Mouse (Mus musculus): ENCODE measurements at regions not wholly inside any gene's neighbourhood (a gene's known extent, or its start where the extent isn't known, plus 50 kb on each side); places are given as distances from the start of the nearest gene placed in this dataset.

DNA sequence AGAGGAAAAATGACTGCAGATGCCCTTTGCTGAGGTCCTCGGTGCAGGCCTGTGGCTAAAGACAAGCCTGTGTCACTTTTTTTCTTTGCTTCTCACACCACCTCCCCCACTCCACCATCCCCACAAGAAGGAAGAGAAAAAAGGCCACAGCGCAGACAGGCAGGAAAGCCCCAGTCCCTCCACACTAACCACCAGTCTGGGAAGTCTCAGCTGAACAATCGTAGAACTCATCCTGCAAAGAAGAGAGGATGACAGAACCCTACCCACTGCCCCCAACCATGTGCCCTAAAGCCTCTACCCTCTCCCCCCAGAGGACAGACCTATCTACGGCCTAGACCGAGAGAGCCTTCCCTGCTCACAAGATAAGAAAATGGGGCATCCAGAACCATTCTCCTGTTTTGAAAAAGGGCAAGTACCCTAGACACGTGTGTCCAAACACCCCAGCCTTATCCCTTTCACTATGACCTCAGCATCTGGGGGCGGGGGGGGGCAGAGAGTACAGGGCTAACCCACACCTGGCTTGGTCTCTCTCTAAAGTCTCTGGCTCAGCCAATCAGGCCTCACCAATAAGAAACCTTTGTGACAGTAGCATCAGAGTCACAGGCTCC is 214.8 kb downstream of the Ly86 start:
- no peak for TF ChIP-seq CTCF (IDR thresholded peaks at IDR 0.05; ENCODE audit: control insufficient read depth, insufficient read depth, insufficient replicate concordance, low read depth, low read length)
- no peak for TF ChIP-seq POLR2A (IDR thresholded peaks at IDR 0.05; ENCODE audit: control insufficient read depth, low read depth, low read length)
- no peak overlapping the region for H3K27ac ChIP-seq (ENCODE audit: control insufficient read depth, insufficient read depth, low read depth, low read length)
- H3K4me3 ChIP-seq (ENCODE audit: control insufficient read depth, low read depth, low read length), result no peak overlapping the region
- H3K36me3 ChIP-seq (ENCODE audit: control insufficient read depth, insufficient read depth, low read length), result no peaks in the 10 kb centered on the region
- no peaks in the 10 kb centered on the region for H3K27me3 ChIP-seq (ENCODE audit: control insufficient read depth, insufficient read depth, low read length)
- peaks cover 6% of the 10 kb centered on the region for H3K4me1 ChIP-seq (ENCODE audit: control insufficient read depth, insufficient read depth, low read length)

DNA sequence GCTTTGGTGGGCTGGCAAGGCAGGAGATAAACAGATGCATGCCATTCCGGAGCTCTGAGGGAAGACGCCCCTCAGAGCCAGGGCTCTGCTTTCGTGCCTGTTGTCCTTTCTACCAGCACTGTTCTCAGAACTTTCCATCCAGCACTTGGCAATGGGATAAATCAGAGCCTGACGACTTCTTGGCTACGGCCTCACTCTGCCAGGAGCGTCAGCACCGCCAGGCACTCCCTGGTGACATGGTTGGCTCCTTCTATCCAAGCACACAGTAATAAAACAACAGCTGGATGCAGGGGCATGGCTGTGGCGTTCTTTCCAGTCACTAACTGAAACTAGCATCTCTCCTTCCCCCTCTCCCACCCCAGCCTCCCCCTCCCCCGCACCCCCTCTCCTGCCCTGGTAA is 215.4 kb downstream of the Ly86 start:
- Histone ChIP-seq H3K4me3 (ENCODE audit: control insufficient read depth, low read depth, low read length) (no peak overlapping the region), H3K36me3 (ENCODE audit: control insufficient read depth, insufficient read depth, low read length) (no peaks in the 10 kb centered on the region), H3K27ac (ENCODE audit: control insufficient read depth, insufficient read depth, low read depth, low read length) (no peak overlapping the region), H3K27me3 (ENCODE audit: control insufficient read depth, insufficient read depth, low read length) (no peaks in the 10 kb centered on the region), H3K4me1 (ENCODE audit: control insufficient read depth, insufficient read depth, low read length) (peaks cover 6% of the 10 kb centered on the region)
- TF ChIP-seq POLR2A (IDR thresholded peaks at IDR 0.05; ENCODE audit: control insufficient read depth, low read depth, low read length), result no peak
- TF ChIP-seq CTCF (IDR thresholded peaks at IDR 0.05; ENCODE audit: control insufficient read depth, insufficient read depth, insufficient replicate concordance, low read depth, low read length), result no peak

- H3K4me1 ChIP-seq (ENCODE audit: control insufficient read depth, insufficient read depth, low read length), result peaks cover 6% of the 10 kb centered on the region
- no peak overlapping the region for H3K4me3 ChIP-seq (ENCODE audit: control insufficient read depth, low read depth, low read length)
- no peaks in the 10 kb centered on the region for H3K27me3 ChIP-seq (ENCODE audit: control insufficient read depth, insufficient read depth, low read length)
- H3K27ac ChIP-seq (ENCODE audit: control insufficient read depth, insufficient read depth, low read depth, low read length), result no peak overlapping the region
- no peaks in the 10 kb centered on the region for H3K36me3 ChIP-seq (ENCODE audit: control insufficient read depth, insufficient read depth, low read length)
- no peak for TF ChIP-seq CTCF (IDR thresholded peaks at IDR 0.05; ENCODE audit: control insufficient read depth, insufficient read depth, insufficient replicate concordance, low read depth, low read length)
- TF ChIP-seq POLR2A (IDR thresholded peaks at IDR 0.05; ENCODE audit: control insufficient read depth, low read depth, low read length), result no peak
These were observed 215.8 kb downstream of the Ly86 start for GRCm38 (mm10) chr13:37560800-37561199.

DNA sequence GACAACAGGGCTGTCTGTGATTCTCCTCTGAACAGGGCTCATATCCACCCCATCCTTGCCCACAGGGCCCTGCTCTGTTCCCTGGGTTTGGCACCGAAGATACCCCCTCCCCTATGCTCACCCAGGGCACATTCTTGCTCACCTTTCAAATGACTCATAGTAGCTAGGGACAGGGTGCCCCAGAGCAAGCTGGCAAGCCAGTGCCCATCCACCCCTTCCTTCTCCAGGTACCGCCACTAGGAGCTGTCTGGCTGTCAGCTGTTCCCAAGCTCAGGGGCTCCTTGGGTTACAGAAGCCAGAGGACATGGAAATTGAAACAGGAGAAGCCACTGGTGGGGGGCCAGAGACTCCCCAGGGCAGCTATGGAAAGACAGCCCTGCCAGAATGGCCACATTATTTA is 216.4 kb downstream of the Ly86 start:
- Histone ChIP-seq H3K4me3 (ENCODE audit: control insufficient read depth, low read depth, low read length) (no peak overlapping the region), H3K4me1 (ENCODE audit: control insufficient read depth, insufficient read depth, low read length) (peaks cover 6% of the 10 kb centered on the region), H3K36me3 (ENCODE audit: control insufficient read depth, insufficient read depth, low read length) (no peaks in the 10 kb centered on the region), H3K27me3 (ENCODE audit: control insufficient read depth, insufficient read depth, low read length) (no peaks in the 10 kb centered on the region), H3K27ac (ENCODE audit: control insufficient read depth, insufficient read depth, low read depth, low read length) (no peak overlapping the region)
- TF ChIP-seq CTCF (IDR thresholded peaks at IDR 0.05; ENCODE audit: control insufficient read depth, insufficient read depth, insufficient replicate concordance, low read depth, low read length) (no peak), POLR2A (IDR thresholded peaks at IDR 0.05; ENCODE audit: control insufficient read depth, low read depth, low read length) (no peak)

- peaks cover 6% of the 10 kb centered on the region for H3K4me1 ChIP-seq (ENCODE audit: control insufficient read depth, insufficient read depth, low read length)
- TF ChIP-seq CTCF (IDR thresholded peaks at IDR 0.05; ENCODE audit: control insufficient read depth, insufficient read depth, insufficient replicate concordance, low read depth, low read length) (no peak), POLR2A (IDR thresholded peaks at IDR 0.05; ENCODE audit: control insufficient read depth, low read depth, low read length) (no peak)
- no peak overlapping the region for H3K4me3 ChIP-seq (ENCODE audit: control insufficient read depth, low read depth, low read length)
- H3K27me3 ChIP-seq (ENCODE audit: control insufficient read depth, insufficient read depth, low read length), result no peaks in the 10 kb centered on the region
- no peaks in the 10 kb centered on the region for H3K36me3 ChIP-seq (ENCODE audit: control insufficient read depth, insufficient read depth, low read length)
- H3K27ac ChIP-seq (ENCODE audit: control insufficient read depth, insufficient read depth, low read depth, low read length), result peak overlapping the region; percentile 22; the same call in 1 of the 2 replicates
These were observed 216.1 kb upstream of the Rreb1 start for GRCm38 (mm10) chr13:37562141-37562540.

DNA sequence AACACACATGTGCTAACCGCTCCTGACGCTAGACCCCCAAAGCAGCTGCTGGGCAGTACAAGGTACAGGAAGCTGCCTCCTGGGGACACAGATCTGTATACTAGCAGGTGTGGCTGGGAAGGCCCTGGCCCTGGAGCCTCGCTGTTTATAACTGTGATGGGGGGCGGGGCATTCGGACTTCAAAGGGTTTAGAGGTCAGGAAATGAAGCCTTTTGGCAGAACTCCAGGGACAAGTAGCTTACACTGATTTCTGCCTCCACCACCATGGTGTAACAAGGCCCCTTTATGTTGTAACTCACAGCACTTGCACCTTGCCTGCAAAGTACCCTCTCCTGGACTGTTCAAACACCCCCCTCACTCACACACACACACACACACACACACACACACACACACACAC is 215.5 kb upstream of the Rreb1 start:
- Histone ChIP-seq H3K27ac (ENCODE audit: control insufficient read depth, insufficient read depth, low read depth, low read length) (no peak overlapping the region), H3K4me1 (ENCODE audit: control insufficient read depth, insufficient read depth, low read length) (peaks cover 6% of the 10 kb centered on the region), H3K4me3 (ENCODE audit: control insufficient read depth, low read depth, low read length) (no peak overlapping the region), H3K36me3 (ENCODE audit: control insufficient read depth, insufficient read depth, low read length) (no peaks in the 10 kb centered on the region), H3K27me3 (ENCODE audit: control insufficient read depth, insufficient read depth, low read length) (no peaks in the 10 kb centered on the region)
- TF ChIP-seq CTCF (IDR thresholded peaks at IDR 0.05; ENCODE audit: control insufficient read depth, insufficient read depth, insufficient replicate concordance, low read depth, low read length) (no peak), POLR2A (IDR thresholded peaks at IDR 0.05; ENCODE audit: control insufficient read depth, low read depth, low read length) (no peak)

DNA sequence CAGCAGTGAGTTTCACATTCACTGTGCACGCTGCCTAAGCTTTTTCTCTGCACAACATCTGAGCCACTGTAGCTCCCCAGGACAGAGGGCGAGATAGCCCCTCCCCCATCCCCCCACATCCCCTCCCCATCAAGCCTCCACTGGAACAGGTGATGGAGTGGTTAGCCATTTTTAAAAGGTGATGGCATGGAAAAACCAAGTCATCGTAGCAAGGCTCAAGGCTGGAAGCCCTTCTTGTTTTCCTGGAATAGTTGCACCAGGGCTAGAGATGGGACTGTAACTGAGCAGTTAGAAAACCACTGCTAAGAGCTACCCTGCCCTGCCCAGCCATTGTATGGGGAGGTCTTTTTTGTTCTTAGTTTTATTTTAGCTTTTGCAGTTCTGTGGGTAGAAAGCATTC is 209.1 kb upstream of the Rreb1 start:
- Histone ChIP-seq H3K36me3 (ENCODE audit: control insufficient read depth, insufficient read depth, low read length) (no peaks in the 10 kb centered on the region), H3K27me3 (ENCODE audit: control insufficient read depth, insufficient read depth, low read length) (no peaks in the 10 kb centered on the region), H3K27ac (ENCODE audit: control insufficient read depth, insufficient read depth, low read depth, low read length) (no peak overlapping the region), H3K4me1 (ENCODE audit: control insufficient read depth, insufficient read depth, low read length) (no peaks in the 10 kb centered on the region; the same call in 1 of the 2 replicates), H3K4me3 (ENCODE audit: control insufficient read depth, low read depth, low read length) (no peak overlapping the region)
- TF ChIP-seq POLR2A (IDR thresholded peaks at IDR 0.05; ENCODE audit: control insufficient read depth, low read depth, low read length) (no peak), CTCF (IDR thresholded peaks at IDR 0.05; ENCODE audit: control insufficient read depth, insufficient read depth, insufficient replicate concordance, low read depth, low read length) (no peak)

Data from testis, adult 2 months (tissue).